Mouse (Mus musculus) central nervous system, embryonic 18 days (tissue): ENCODE results near the gene 1700123L14Rik. TPM values are rescaled to one million over a fixed set of nuclear protein-coding genes. Genes with fewer than 3 reads are reported as not detected.

ENCODE experiments used
- polyA plus RNA-seq: library from polyadenylated mRNA; depleted of rRNA; stranded (reverse); fragments of >200 nt; gene quantifications from 2 replicates; pipeline ENCODE4 v1.2.3, GENCODE M21; 2012; rRNA removed

Gene 1700123L14Rik
- polyA plus RNA-seq, result not detected in 2 replicates

DNA sequence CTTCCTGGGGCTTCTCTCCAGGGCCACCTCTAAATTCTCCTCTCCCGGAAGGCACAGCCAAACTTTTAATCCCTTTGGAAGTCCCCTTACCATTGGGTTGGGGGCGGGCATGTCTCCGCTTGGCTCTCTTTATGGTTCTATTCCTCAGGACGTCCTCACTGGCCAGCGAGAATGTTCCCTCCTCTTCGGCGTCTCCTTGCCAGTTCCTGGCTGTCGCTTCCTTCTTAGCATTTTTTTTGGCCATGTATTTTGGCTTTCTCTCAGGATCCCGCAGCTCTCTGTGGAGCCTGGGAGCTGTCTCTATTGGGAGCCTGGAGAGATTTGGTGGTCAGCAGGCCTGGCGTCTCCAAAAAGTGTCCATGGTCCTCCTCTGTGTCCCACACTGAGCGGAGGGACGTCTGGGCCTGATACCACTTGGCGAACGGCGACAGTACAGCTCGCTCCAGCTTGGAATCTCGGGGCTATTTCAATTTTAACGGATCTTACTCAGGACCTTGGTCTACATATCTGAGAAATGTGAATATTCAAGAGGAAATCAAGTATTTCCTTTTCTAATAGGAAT lies at the start of gene 1700123L14Rik:
Gene 1700123L14Rik, minus strand, starts transcription at position 426 of the 562 bp plus-strand sequence.

Other genes starting within 250 kb of the 1700123L14Rik start
- gene Fam19a1, start 53.1 kb downstream of the 1700123L14Rik start, polyA plus RNA-seq, result 12.3 and 13.4 TPM in 2 replicates